Mouse (Mus musculus) heart, embryonic 14.5 days (tissue): ENCODE data around the gene Ccr1. TPM values are rescaled to one million over a fixed set of nuclear protein-coding genes. Genes with fewer than 3 reads are reported as not detected.
"Not testable (repeated sequence)": the region's sequence is repeated elsewhere in the genome, so short reads cannot be mapped to it uniquely, and the experiment has no call there.

ENCODE experiments used
- ATAC-seq: fragments of 200-750 bp; cut with Nextera tagmentation; 2 replicates; pipeline ENCODE4 v1.8.0; 2017; ENCODE audit warnings: low read depth, moderate TSS enrichment; ENCODE audit not compliant: insufficient number of reproducible peaks, insufficient read depth, low FRiP score
- H3K27ac ChIP-seq, 2 experiments: fragments of 200-500 bp in 1 of 2; fragments of 300-500 bp in 1 of 2; sonication (generic) in 1 of 2; replicated peaks in 1 of 2; 2 replicates each; pipeline ENCODE4 v1.5.1; 2012 to 2014; ENCODE audit warnings: low read depth in 2 of 2, low read length in 2 of 2, control low read depth in 1 of 2, mild to moderate bottlenecking in 1 of 2, mixed read lengths in 1 of 2; ENCODE audit not compliant: control insufficient read depth in 1 of 2, insufficient read depth in 1 of 2
- H3K27me3 ChIP-seq: fragments of 300-500 bp; sonication (generic); 2 replicates; pipeline ENCODE4 v1.6.1; 2014; ENCODE audit warnings: mild to moderate bottlenecking, low read length, control low read depth; ENCODE audit not compliant: control insufficient read depth, insufficient read depth
- H3K36me3 ChIP-seq: fragments of 300-500 bp; sonication (generic); 2 replicates; pipeline ENCODE4 v1.6.1; 2014; ENCODE audit warnings: mild to moderate bottlenecking, control low read depth, low read length, mixed read lengths; ENCODE audit not compliant: control insufficient read depth, insufficient read depth
- H3K4me1 ChIP-seq, 2 experiments: fragments of 200-500 bp in 1 of 2; fragments of 300-500 bp in 1 of 2; sonication (generic) in 1 of 2; 2 replicates each; pipeline ENCODE4 v1.6.1; 2012 to 2014; ENCODE audit warnings: low read length in 2 of 2, control low read depth in 1 of 2, mixed read lengths in 1 of 2; ENCODE audit not compliant: control insufficient read depth in 2 of 2, insufficient read depth in 2 of 2
- H3K4me2 ChIP-seq: fragments of 300-500 bp; sonication (generic); 2 replicates; pipeline ENCODE4 v1.6.1; 2014; ENCODE audit warnings: mild to moderate bottlenecking, low read length
- H3K4me3 ChIP-seq, 2 experiments: fragments of 200-500 bp in 1 of 2; fragments of 300-500 bp in 1 of 2; sonication (generic) in 1 of 2; 2 replicates each; pipeline ENCODE4 v1.5.1; 2012 to 2014; ENCODE audit warnings: low read length in 2 of 2, mild to moderate bottlenecking in 2 of 2, control low read depth in 1 of 2, low read depth in 1 of 2, moderate library complexity in 1 of 2; ENCODE audit not compliant: control insufficient read depth in 1 of 2, insufficient read depth in 1 of 2
- H3K9ac ChIP-seq: fragments of 300-500 bp; sonication (generic); 2 replicates; pipeline ENCODE4 v1.6.1; 2014; ENCODE audit warnings: mild to moderate bottlenecking, low read length
- H3K9me3 ChIP-seq: fragments of 300-500 bp; sonication (generic); 2 replicates; pipeline ENCODE4 v1.6.1; 2016; ENCODE audit warnings: low read length, control low read depth; ENCODE audit not compliant: control insufficient read depth
- WGBS: fragments of 180-500 bp; shearing (Covaris S2); extraction: QIAGEN DNeasy Blood & Tissue Kit; methylation state at CpG from one replicate; pipeline ENCODE4 v1.1.7; 2014; 5-methylcytosine and 5-hydroxymethylcytosine counted together
- polyA plus RNA-seq: library from polyadenylated mRNA; unstranded; fragments of >200 nt; fragmentation: Nextera tagmentation; extraction: Ambion mirVana; gene quantifications from 2 replicates; pipeline ENCODE4 v1.2.1, GENCODE M21; 2014

Gene Ccr1
- polyA plus RNA-seq, 1 experiment from 2014 or later = 1.9 TPM

DNA sequence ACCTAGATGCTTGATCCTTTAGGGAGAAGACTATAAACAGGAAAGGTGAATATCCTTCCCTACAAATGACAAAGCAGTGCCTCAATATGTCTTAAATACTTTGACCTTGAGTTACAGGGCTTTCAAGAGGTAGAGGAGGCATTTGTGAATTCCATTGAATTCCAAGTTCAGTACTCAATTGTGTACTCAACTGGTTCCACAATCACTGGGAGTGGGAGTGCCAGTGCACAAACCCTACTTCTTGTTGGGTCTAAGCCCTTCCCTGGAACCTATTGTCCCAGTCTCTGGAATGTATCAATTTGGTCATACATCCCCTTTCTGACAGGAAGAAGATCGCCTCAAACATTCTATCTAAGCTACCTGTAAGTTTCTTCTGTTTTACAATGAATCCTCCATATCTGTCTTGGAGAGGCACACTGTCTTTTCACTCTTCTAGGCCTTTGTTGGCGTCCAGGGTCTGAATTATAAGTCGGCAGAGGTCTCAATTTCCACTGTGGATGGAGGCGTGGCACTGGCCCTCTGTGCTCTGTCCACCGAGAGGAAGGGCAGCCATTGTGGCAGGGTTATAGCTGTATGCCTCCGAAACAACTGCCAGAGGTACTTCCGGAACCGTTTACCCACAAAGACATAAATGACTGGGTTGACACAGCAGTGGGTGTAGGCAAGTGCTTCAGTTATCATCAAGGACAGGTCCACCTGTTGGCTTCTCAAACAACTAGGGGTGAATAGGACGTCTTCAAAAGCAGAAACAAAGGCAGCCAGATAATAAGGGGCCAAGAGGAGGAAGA lies 8.6 kb upstream of the Ccr1 start:
- H3K4me3 ChIP-seq = no peak overlapping the region
- no peak overlapping the region for H3K27ac ChIP-seq
- no peak for ATAC-seq
- H3K27me3 ChIP-seq = no peaks in the 10 kb centered on the region
- 72% methylated on average over 9 of the region's 9 CpGs for WGBS
- no peaks in the 10 kb centered on the region for H3K36me3 ChIP-seq
- no peaks in the 10 kb centered on the region for H3K4me1 ChIP-seq
- H3K9ac ChIP-seq = no peak overlapping the region
- no peaks in the 10 kb centered on the region for H3K9me3 ChIP-seq
- no peak overlapping the region for H3K4me2 ChIP-seq

- Histone ChIP-seq H3K4me1 (no peaks in the 10 kb centered on the region), H3K36me3 (no peaks in the 10 kb centered on the region), H3K9ac (no peak overlapping the region), H3K27ac (no peak overlapping the region), H3K4me2 (no peak overlapping the region), H3K9me3 (no peaks in the 10 kb centered on the region), H3K27me3 (no peaks in the 10 kb centered on the region), H3K4me3 (no peak overlapping the region)
- WGBS = 64% methylated on average over 2 of the region's 2 CpGs
- no peak for ATAC-seq
Measured at GRCm38 (mm10) chr9:123975630-123976029, 7.1 kb upstream of the Ccr1 start.

DNA sequence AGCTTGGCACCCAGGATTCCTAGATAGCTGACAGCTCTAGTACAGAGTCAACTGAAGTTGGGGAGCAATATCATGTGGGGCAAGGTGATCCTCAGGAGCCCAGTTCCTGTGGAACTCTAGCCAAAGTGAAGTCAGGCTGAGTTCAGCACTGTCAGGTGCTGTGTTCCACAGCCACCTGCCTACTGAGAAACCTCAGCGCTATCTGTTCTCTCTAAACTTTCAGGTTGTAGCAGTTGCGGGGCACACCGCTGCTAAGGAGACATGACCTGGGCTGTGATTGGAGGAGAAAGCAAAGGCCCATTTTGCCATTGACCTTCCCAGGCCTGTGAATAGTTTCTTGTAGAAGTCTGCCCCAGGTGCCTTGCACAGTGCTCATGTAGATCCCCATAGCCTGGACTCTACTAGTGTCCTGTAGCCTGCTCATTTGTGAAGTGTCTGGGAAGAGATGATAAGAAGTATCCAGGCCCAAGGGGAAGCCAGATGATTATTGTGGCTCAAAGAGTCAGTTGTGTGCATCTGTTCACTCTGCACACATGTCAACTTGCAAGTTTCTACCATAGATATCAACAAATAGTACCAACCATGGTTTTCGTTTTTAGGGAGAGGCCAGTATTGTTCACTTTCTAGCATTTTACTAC lies 1.5 kb downstream of the Ccr1 start:
- not testable (repeated sequence) for H3K27ac ChIP-seq, ATAC-seq, H3K4me3 ChIP-seq, H3K9ac ChIP-seq, H3K27me3 ChIP-seq, H3K9me3 ChIP-seq, H3K4me1 ChIP-seq, H3K36me3 ChIP-seq, H3K4me2 ChIP-seq
- 66% methylated on average over 1 of the region's 4 CpGs for WGBS

DNA sequence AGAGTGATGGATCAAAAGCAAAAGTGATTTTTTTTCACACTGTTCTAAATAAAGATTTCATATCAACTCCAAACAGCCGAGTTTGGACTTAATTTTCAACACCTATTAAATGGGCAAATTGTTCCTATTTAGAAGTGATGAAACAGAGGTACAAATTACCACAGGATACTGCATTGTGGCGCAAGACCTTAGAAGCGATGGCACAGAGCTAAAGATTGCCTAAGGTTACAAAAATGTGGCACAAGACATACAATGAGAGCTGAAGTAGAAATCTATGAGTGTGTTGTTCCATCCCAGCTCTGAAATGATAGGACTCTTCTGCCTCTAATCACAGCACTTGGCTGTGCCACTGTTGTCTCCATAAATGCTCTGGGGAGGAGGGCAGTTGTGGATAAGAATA lies 3.7 kb downstream of the Ccr1 start:
- Histone ChIP-seq H3K9me3 (no peaks in the 10 kb centered on the region), H3K27me3 (no peaks in the 10 kb centered on the region), H3K4me2 (no peak overlapping the region), H3K4me3 (no peak overlapping the region), H3K4me1 (no peaks in the 10 kb centered on the region), H3K9ac (no peak overlapping the region), H3K36me3 (no peaks in the 10 kb centered on the region), H3K27ac (no peak overlapping the region)
- WGBS = 66% methylated on average over 3 of the region's 3 CpGs
- no peak for ATAC-seq

- H3K4me1 ChIP-seq = no peaks in the 10 kb centered on the region
- no peak overlapping the region for H3K9ac ChIP-seq
- 63% methylated on average over 1 of the region's 1 CpGs for WGBS
- H3K9me3 ChIP-seq = no peaks in the 10 kb centered on the region
- no peak for ATAC-seq
- no peaks in the 10 kb centered on the region for H3K36me3 ChIP-seq
- no peak overlapping the region for H3K4me3 ChIP-seq
- H3K27me3 ChIP-seq = no peaks in the 10 kb centered on the region
- no peak overlapping the region for H3K4me2 ChIP-seq
- H3K27ac ChIP-seq = no peak overlapping the region
Measured at GRCm38 (mm10) chr9:123960161-123960560, 8.3 kb downstream of the Ccr1 start.

DNA sequence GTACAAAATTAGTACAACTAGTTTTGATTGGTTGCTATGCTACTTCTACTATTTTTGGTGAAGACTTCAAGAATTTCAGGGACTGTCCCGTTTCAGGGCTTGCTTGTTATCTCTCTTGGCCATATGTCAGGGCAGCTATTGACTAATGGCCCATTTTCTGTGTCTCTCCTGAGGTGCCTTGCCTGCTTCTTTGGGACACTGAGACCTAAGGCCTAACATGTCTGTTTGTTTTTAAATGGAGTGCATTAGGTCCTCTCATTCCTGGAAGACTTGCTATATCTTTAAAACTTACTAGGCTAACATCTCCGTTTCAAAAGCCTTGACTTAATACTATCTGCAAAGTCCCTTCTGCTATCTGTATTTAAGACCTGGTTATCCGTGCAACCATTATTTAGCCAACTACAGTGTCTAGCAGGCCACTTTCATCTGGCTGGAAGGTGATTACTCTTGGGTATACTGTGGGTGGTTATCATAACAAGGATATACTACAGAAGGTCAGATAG lies 10.5 kb downstream of the Ccr1 start:
- WGBS = 40% methylated on average over 3 of the region's 3 CpGs
- no peaks in the 10 kb centered on the region for H3K36me3 ChIP-seq
- H3K9me3 ChIP-seq = no peaks in the 10 kb centered on the region
- H3K4me1 ChIP-seq = no peaks in the 10 kb centered on the region
- H3K9ac ChIP-seq = no peak overlapping the region
- no peaks in the 10 kb centered on the region for H3K27me3 ChIP-seq
- H3K4me3 ChIP-seq = no peak overlapping the region
- no peak overlapping the region for H3K4me2 ChIP-seq
- no peak overlapping the region for H3K27ac ChIP-seq
- ATAC-seq = no peak

GRCm38 (mm10) chr9:123956892-123957291 lies 11.6 kb downstream of the Ccr1 start:
- Histone ChIP-seq H3K36me3 (no peaks in the 10 kb centered on the region), H3K9me3 (no peaks in the 10 kb centered on the region), H3K4me2 (no peak overlapping the region), H3K27ac (no peak overlapping the region), H3K27me3 (no peaks in the 10 kb centered on the region), H3K4me1 (no peaks in the 10 kb centered on the region), H3K9ac (no peak overlapping the region), H3K4me3 (no peak overlapping the region)
- no peak for ATAC-seq
- WGBS = 67% methylated on average over 1 of the region's 1 CpGs
